Mouse (Mus musculus) forebrain, embryonic 14.5 days (tissue): ENCODE measurements around the gene Adamts20. TPM values are rescaled to one million over a fixed set of nuclear protein-coding genes. Genes with fewer than 3 reads are reported as not detected.

ENCODE experiments used
- ATAC-seq: fragments of 200-750 bp; cut with Nextera tagmentation; 2 replicates; pipeline ENCODE4 v1.8.0; 2017; ENCODE audit warnings: mild to moderate bottlenecking, moderate library complexity
- DNase-seq: peaks from one replicate; pipeline ENCODE4 v3.0.0-alpha.2; 2015; ENCODE audit warnings: low spot score
- H3K27ac ChIP-seq: fragments of 300-500 bp; sonication (generic); 2 replicates; pipeline ENCODE4 v1.5.1; 2014; ENCODE audit warnings: low read depth, mild to moderate bottlenecking, control low read depth, low read length, moderate library complexity
- H3K27me3 ChIP-seq: fragments of 300-500 bp; sonication (generic); replicated peaks from 2 replicates; pipeline ENCODE4 v1.6.1; 2014; ENCODE audit warnings: low read length, control low read depth, mixed read lengths; ENCODE audit not compliant: control insufficient read depth, insufficient read depth
- H3K36me3 ChIP-seq: fragments of 300-500 bp; sonication (generic); 2 replicates; pipeline ENCODE4 v1.6.1; 2014; ENCODE audit warnings: low read length, control low read depth; ENCODE audit not compliant: control insufficient read depth, insufficient read depth
- H3K4me1 ChIP-seq: fragments of 300-500 bp; sonication (generic); 2 replicates; pipeline ENCODE4 v1.6.1; 2014; ENCODE audit warnings: antibody characterized with exemption, low read length, control low read depth; ENCODE audit not compliant: control insufficient read depth, insufficient read depth
- H3K4me2 ChIP-seq: fragments of 300-500 bp; sonication (generic); 2 replicates; pipeline ENCODE4 v1.6.1; 2014; ENCODE audit warnings: mild to moderate bottlenecking, control low read depth, low read length
- H3K4me3 ChIP-seq: fragments of 300-500 bp; sonication (generic); 2 replicates; pipeline ENCODE4 v1.5.1; 2014; ENCODE audit warnings: low read depth, low read length, control low read depth
- H3K9ac ChIP-seq: fragments of 300-500 bp; sonication (generic); 2 replicates; pipeline ENCODE4 v1.6.1; 2014; ENCODE audit warnings: mild to moderate bottlenecking, low read length, control low read depth, moderate library complexity
- H3K9me3 ChIP-seq: fragments of 300-500 bp; sonication (generic); replicated peaks from 2 replicates; pipeline ENCODE4 v1.6.1; 2016; ENCODE audit warnings: low read length, control low read depth, mixed read lengths; ENCODE audit not compliant: control insufficient read depth
- WGBS: fragments of 180-500 bp; shearing (Covaris S2); extraction: QIAGEN DNeasy Blood & Tissue Kit; methylation state at CpG from one replicate; pipeline ENCODE4 v1.1.7; 2014; 5-methylcytosine and 5-hydroxymethylcytosine counted together
- polyA plus RNA-seq: library from polyadenylated mRNA; unstranded; fragments of >200 nt; fragmentation: Nextera tagmentation; extraction: Ambion mirVana; gene quantifications from 2 replicates; pipeline ENCODE4 v1.2.1, GENCODE M21; 2014

Gene Adamts20
- polyA plus RNA-seq, 1 experiment from 2014 or later = 2.5 TPM

- 78% methylated on average over 3 of the region's 3 CpGs for WGBS
- Histone ChIP-seq H3K9ac (no peak overlapping the region), H3K4me1 (no peaks in the 10 kb centered on the region), H3K9me3 (no peaks in the 10 kb centered on the region), H3K27ac (no peak overlapping the region), H3K36me3 (no peaks in the 10 kb centered on the region), H3K4me3 (no peak overlapping the region), H3K27me3 (no peaks in the 10 kb centered on the region), H3K4me2 (no peak overlapping the region)
- no peak for DNase-seq
- no peak for ATAC-seq
Observed at GRCm38 (mm10) chr15:94303151-94303550, 162.1 kb downstream of the Adamts20 start.

- H3K9ac ChIP-seq = no peak overlapping the region
- ATAC-seq = no peak
- H3K27me3 ChIP-seq = no peaks in the 10 kb centered on the region
- H3K27ac ChIP-seq = no peak overlapping the region
- no peak overlapping the region for H3K4me2 ChIP-seq
- 79% methylated on average over 4 of the region's 4 CpGs for WGBS
- DNase-seq = no peak
- no peak overlapping the region for H3K4me3 ChIP-seq
- H3K9me3 ChIP-seq = no peaks in the 10 kb centered on the region
- no peaks in the 10 kb centered on the region for H3K4me1 ChIP-seq
- no peaks in the 10 kb centered on the region for H3K36me3 ChIP-seq
Observed at GRCm38 (mm10) chr15:94294084-94294483, 171.1 kb downstream of the Adamts20 start.

- H3K9me3 ChIP-seq = no peaks in the 10 kb centered on the region
- 84% methylated on average over 2 of the region's 2 CpGs for WGBS
- H3K4me2 ChIP-seq = no peak overlapping the region
- ATAC-seq = no peak
- H3K27ac ChIP-seq = no peak overlapping the region
- no peak for DNase-seq
- H3K4me1 ChIP-seq = no peaks in the 10 kb centered on the region
- no peak overlapping the region for H3K9ac ChIP-seq
- no peak overlapping the region for H3K4me3 ChIP-seq
- H3K27me3 ChIP-seq = no peaks in the 10 kb centered on the region
- no peaks in the 10 kb centered on the region for H3K36me3 ChIP-seq
Observed at GRCm38 (mm10) chr15:94288015-94288414, 177.2 kb downstream of the Adamts20 start.

GRCm38 (mm10) chr15:94287495-94287894, 177.7 kb downstream of the Adamts20 start:
- H3K27ac ChIP-seq = no peak overlapping the region
- H3K9ac ChIP-seq = no peak overlapping the region
- ATAC-seq (no peak), DNase-seq (no peak)
- H3K4me3 ChIP-seq = no peak overlapping the region
- H3K4me2 ChIP-seq = no peak overlapping the region
- H3K9me3 ChIP-seq = no peaks in the 10 kb centered on the region
- H3K4me1 ChIP-seq = no peaks in the 10 kb centered on the region
- no peaks in the 10 kb centered on the region for H3K36me3 ChIP-seq
- 83% methylated on average over 3 of the region's 3 CpGs for WGBS
- H3K27me3 ChIP-seq = no peaks in the 10 kb centered on the region

GRCm38 (mm10) chr15:94276418-94276817, 188.8 kb downstream of the Adamts20 start:
- 78% methylated on average over 8 of the region's 8 CpGs for WGBS
- H3K9ac ChIP-seq = no peak overlapping the region
- ATAC-seq = no peak
- no peak overlapping the region for H3K4me3 ChIP-seq
- H3K27me3 ChIP-seq = no peaks in the 10 kb centered on the region
- H3K4me1 ChIP-seq = no peaks in the 10 kb centered on the region
- H3K4me2 ChIP-seq = no peak overlapping the region
- DNase-seq = no peak
- no peaks in the 10 kb centered on the region for H3K9me3 ChIP-seq
- H3K27ac ChIP-seq = no peak overlapping the region
- no peaks in the 10 kb centered on the region for H3K36me3 ChIP-seq

- peak; percentile 81 for DNase-seq
- Histone ChIP-seq H3K4me1 (peaks cover 11% of the 10 kb centered on the region; the same call in 1 of the 2 replicates), H3K27me3 (no peaks in the 10 kb centered on the region), H3K9ac (no peak overlapping the region), H3K4me3 (no peak overlapping the region), H3K27ac (no peak overlapping the region), H3K9me3 (no peaks in the 10 kb centered on the region), H3K36me3 (no peaks in the 10 kb centered on the region), H3K4me2 (no peak overlapping the region)
- peak; percentile 7; the same call in 1 of the 2 replicates for ATAC-seq
- whole genome bisulfite sequencing = 13% methylated on average over 10 of the region's 10 CpGs
Observed at GRCm38 (mm10) chr15:94265630-94266029, 199.6 kb downstream of the Adamts20 start.

- 70% methylated on average over 6 of the region's 6 CpGs for WGBS
- H3K9ac ChIP-seq = no peak overlapping the region
- H3K4me2 ChIP-seq = no peak overlapping the region
- peaks cover 11% of the 10 kb centered on the region; the same call in 1 of the 2 replicates for H3K4me1 ChIP-seq
- no peaks in the 10 kb centered on the region for H3K9me3 ChIP-seq
- no peak for DNase-seq
- H3K4me3 ChIP-seq = no peak overlapping the region
- peak overlapping the region; percentile 74; the same call in 1 of the 2 replicates for H3K27ac ChIP-seq
- ATAC-seq = peak; percentile 55
- H3K36me3 ChIP-seq = no peaks in the 10 kb centered on the region
- no peaks in the 10 kb centered on the region for H3K27me3 ChIP-seq
Observed at GRCm38 (mm10) chr15:94264497-94264879, 200.7 kb downstream of the Adamts20 start.

- H3K9me3 ChIP-seq = no peaks in the 10 kb centered on the region
- no peak overlapping the region for H3K4me2 ChIP-seq
- no peak overlapping the region for H3K4me3 ChIP-seq
- DNase-seq (peak; percentile 90), ATAC-seq (peak; percentile 76)
- no peaks in the 10 kb centered on the region for H3K36me3 ChIP-seq
- H3K27ac ChIP-seq = peak overlapping the region; percentile 74; the same call in 1 of the 2 replicates
- H3K4me1 ChIP-seq = peaks cover 11% of the 10 kb centered on the region; the same call in 1 of the 2 replicates
- no peaks in the 10 kb centered on the region for H3K27me3 ChIP-seq
- WGBS = 45% methylated on average over 8 of the region's 8 CpGs
- no peak overlapping the region for H3K9ac ChIP-seq
Observed at GRCm38 (mm10) chr15:94263866-94264496, 201.2 kb downstream of the Adamts20 start.

GRCm38 (mm10) chr15:94263241-94263640, 202.0 kb downstream of the Adamts20 start:
- Histone ChIP-seq H3K4me2 (no peak overlapping the region), H3K9ac (no peak overlapping the region), H3K36me3 (no peaks in the 10 kb centered on the region), H3K4me1 (peaks cover 11% of the 10 kb centered on the region; the same call in 1 of the 2 replicates), H3K9me3 (no peaks in the 10 kb centered on the region), H3K4me3 (no peak overlapping the region), H3K27me3 (no peaks in the 10 kb centered on the region), H3K27ac (peak overlapping the region; percentile 60)
- WGBS = 68% methylated on average over 10 of the region's 10 CpGs
- ATAC-seq (peak; percentile 55; the same call in 1 of the 2 replicates), DNase-seq (peak; percentile 48)
